Mouse (Mus musculus) layer of hippocampus, adult 2 months (tissue): ENCODE measurements around the gene Arsg. TPM values are rescaled to one million over a fixed set of nuclear protein-coding genes. Genes with fewer than 3 reads are reported as not detected.

Experiments used
- DNase-seq, 2 experiments: peaks; one replicate each; pipeline ENCODE4 v3.0.0; 2022; ENCODE audit warnings: low spot score in 2 of 2
- H3K27ac ChIP-seq: fragments of 200-600 bp; 2 replicates; pipeline ENCODE4 v1.8.1; 2022
- H3K4me3 ChIP-seq: fragments of 200-600 bp; 2 replicates; pipeline ENCODE4 v1.8.1; 2022; ENCODE audit warnings: mild to moderate bottlenecking
- CTCF ChIP-seq: fragments of 200-600 bp; conservative IDR thresholded peaks from 2 replicates; pipeline ENCODE4 v1.8.1; 2022; ENCODE audit warnings: antibody characterized with exemption, mild to moderate bottlenecking, moderate library complexity
- total RNA-seq, 2 experiments: library from RNA; stranded (reverse); gene quantifications; 2 replicates each; pipeline ENCODE4 v1.2.3; 2021

Gene Arsg
- total RNA-seq, 2 experiments from 2014 or later, result 11.7 to 13.9 TPM

DNA sequence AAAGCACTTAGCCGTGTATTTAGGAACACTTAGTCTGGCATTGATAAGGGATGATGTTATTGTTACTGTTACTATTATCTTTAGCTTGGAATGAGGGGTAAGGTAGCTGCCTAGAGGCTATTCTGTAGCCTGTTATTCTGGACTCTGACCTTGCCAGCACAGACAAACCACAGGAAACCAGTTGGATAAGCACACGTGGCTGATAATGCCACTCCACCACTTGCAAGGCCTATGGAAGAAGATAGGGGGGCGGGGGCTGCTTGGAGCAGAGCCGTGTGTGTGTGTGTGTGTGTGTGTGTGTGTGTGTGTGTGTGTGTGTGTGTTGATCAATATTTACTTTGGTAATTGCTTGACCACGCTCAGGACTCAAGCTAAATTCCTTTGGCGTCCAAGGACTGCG, 72.1 kb downstream of the Arsg start:
- Histone ChIP-seq H3K27ac (no peak overlapping the region), H3K4me3 (no peak overlapping the region)
- no peak for TF ChIP-seq CTCF
- no peak for DNase-seq

DNA sequence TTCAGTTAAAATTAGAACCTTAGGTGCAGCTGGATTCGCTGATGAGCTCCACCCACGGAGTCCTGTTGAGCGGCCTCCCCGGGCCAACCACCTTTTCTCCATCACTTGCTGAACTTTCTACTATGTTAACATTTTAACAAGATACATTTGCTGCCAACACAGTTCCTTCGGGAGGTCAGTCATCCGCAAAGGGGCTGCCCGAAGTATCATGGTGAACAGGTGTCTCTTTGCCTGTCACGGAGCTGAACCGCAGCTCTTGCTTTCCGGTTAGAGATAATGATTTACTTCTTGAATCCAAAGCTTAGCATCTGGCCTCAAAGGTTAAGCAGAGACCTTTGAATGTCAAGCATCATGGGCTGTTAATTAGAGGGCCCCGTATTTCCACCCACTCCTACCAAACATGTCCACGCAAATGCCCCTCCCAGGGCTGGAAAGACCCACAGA, 72.5 kb downstream of the Arsg start:
- Histone ChIP-seq H3K4me3 (no peak overlapping the region), H3K27ac (no peak overlapping the region)
- TF ChIP-seq CTCF, result no peak
- DNase-seq, result no peak

DNA sequence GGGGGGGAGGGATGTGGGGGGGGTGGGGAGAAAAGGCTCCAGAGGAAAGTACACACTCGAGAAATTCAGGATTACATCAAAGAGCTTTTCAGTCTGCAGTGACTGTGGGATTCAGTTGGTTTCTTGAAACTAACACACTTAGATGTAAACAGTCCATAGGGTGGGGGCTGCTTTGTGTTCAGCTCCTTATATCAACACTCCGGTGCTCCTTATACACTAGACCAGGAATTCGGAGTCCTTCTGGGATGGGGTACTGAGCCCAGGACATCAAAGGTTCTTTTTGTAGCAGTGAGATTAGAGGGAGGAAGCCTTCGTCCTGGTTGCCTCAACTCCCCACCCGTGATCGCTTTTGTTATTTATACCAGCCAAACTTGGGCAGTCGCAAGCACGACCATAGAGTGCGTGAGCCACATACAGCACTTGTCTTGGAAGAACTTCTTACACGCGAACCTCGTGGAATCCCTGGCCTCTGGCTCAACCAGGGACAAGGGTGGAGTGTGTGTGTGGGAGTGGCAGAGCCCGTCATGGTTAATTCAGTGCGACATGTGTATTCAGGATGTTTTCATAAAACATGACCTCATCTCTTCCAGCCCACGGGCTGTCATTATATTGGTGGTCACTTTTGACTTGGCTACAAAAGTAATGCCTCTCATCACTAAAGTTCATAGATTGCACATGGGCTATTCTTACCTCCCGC, 73.3 kb downstream of the Arsg start:
- TF ChIP-seq CTCF, result no peak
- no peak for DNase-seq
- H3K4me3 ChIP-seq, result no peak overlapping the region

DNA sequence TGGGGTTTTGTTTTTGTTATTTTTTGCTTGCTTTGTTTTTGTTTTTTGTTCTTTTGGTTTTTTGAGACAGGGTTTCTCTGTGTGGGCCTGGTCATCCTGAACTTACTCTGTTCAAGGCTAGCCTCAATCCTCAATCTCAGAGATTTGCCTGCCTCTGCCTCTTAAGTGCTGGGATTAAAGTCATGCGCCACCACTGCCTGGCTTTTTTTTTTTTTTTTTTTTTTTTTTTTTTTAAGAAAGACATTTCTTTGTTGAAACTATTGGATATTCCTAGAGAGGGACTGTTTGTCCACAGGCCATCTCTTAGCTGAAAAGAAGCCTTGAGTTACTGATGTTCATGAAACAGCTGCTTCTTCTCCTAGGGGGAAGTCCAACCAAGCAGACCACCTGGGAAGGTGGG, 74.5 kb downstream of the Arsg start:
- Histone ChIP-seq H3K27ac (no peak overlapping the region), H3K4me3 (no peak overlapping the region)
- DNase-seq, result no peak
- no peak for TF ChIP-seq CTCF

More for the DNA sequence above, 73.3 kb downstream of the Arsg start:
- H3K27ac ChIP-seq, result no peak overlapping the region

DNA sequence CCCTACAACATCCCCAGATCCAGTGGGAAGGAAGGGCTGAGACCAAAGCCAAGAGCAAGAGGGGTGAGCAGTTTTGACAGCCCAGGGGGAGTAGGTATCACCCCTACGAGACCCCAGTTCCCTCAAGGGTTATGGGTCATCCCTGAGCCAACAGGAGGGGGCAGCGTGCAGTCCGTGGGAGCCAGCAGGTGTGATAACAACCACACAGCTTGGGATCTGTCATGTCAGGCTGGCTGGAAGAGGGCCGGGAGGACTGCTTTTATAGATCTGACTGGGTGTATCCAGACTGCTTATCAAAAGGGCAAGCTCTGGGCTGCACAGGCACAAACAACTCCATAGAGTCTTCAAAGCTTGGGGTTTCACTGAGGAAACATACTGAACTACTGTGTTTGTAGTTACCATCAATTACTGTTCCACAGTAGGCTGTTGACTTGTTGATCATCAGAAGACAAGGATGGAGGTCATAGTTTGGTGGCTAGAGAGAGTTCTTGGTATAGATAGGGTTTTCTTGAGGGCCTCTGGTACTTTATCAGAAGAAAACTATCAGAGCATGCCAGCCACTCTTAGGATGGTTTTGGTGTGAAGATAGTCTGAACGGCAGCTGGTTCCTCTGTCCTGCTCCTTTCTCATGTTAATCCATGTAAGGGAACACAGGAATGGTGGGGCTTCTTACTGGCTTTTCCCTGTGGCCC, 76.6 kb downstream of the Arsg start:
- no peak for DNase-seq
- H3K27ac ChIP-seq, result no peak overlapping the region
- no peak overlapping the region for H3K4me3 ChIP-seq
- TF ChIP-seq CTCF, result no peak

DNA sequence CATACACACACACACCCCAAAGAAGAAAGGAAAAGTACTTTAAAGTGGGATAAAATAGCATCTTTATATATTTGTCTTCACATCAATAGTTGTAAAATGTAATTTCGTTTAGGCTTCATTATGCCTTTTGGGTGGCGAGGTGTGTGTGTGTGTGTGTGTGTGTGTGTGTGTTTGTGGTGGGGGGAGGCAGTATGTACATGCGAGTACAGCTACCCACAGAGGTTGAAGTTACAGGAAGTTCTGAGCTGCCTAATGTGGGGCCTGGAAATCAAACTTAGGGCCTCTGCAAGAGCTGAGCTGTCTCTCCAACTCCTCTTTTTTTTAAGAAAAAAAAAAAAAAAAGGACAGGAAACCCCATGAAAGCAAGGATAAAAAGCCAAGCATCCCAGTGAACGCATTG, 80.7 kb downstream of the Arsg start:
- no peak overlapping the region for H3K4me3 ChIP-seq
- no peak for TF ChIP-seq CTCF
- DNase-seq, result no peak
- no peak overlapping the region for H3K27ac ChIP-seq

DNA sequence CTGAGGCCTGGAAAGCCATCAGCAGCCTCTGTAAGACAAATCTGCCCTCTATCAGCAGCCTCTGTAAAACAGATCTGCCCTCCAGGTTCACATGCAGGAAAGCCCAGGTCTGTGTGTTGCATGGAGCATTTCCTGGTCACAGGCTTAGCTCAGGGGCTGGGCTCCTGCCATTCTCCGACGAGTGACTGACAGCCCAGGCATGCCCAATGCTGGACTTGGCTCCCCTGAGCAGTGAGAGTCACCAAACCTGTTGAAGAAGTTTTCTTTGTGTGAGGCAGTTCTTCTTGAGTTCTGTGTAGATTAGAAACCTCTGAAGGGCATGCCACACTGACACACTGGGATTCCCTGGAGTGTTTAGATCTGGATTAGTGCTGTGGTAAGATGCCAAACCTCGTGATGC, 81.3 kb downstream of the Arsg start:
- H3K4me3 ChIP-seq, result no peak overlapping the region
- TF ChIP-seq CTCF, result no peak
- no peak overlapping the region for H3K27ac ChIP-seq
- DNase-seq, result no peak

DNA sequence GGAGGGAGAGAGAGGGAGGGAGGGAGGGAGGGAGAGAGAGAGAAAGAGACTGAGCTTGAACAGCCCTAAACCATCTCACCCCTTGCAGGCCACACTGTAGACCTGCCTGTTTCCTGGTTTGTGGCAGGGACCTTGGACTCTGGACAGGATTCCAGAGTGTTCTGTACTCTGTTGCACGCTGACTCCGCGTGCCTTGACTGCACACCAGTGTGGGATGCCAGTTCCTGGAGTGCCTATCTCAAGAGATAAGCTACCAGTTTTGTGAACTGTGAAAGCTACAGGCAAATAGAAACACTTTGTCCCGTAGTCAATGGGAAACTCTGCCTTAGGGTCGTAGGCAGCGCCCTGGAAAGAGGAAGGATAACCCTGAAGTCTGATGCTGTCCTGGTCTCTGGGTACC, 83.0 kb downstream of the Arsg start:
- Histone ChIP-seq H3K4me3 (no peak overlapping the region), H3K27ac (no peak overlapping the region)
- no peak for TF ChIP-seq CTCF
- no peak for DNase-seq

DNA sequence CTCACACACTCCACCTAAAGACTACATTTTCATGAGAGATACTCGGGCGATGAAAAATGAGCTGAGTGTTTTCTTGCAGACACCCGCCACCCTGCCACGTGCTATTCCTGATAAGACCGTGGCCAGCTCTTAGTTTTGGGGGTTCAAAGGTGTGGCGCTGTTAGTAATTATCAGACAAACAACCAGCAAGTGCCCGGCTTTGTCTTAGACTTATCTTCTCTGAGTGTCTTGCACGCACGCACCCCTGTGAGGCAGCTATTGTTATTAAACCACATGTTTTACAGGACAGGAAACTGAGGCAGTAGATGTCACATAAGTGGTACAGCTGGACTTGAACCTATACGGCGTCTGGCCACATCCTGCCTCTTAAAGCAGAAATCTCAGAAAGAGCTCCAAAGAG, 84.2 kb downstream of the Arsg start:
- no peak for DNase-seq
- TF ChIP-seq CTCF, result no peak
- H3K27ac ChIP-seq, result no peak overlapping the region
- H3K4me3 ChIP-seq, result no peak overlapping the region

DNA sequence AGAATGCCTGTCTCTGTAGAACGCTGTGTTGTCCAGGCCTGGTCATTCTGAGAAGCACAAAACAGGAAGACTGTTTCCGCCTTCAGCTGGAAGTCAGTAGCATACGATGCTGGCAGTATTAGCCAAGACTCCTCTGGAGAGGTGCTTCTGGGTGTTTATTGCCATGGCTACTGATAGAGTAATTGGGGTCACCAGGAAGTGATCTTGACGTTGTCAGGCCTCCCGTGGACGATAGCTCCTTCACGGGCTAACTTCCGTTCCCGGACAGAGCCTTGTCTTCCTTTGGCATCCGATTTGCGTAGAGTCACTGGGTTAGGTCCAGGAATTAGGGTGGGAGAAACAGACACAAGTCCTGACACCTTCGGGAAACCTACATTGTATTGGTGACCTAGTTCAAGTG, 86.1 kb downstream of the Arsg start:
- no peak overlapping the region for H3K4me3 ChIP-seq
- TF ChIP-seq CTCF, result no peak
- H3K27ac ChIP-seq, result no peak overlapping the region
- DNase-seq, result no peak

DNA sequence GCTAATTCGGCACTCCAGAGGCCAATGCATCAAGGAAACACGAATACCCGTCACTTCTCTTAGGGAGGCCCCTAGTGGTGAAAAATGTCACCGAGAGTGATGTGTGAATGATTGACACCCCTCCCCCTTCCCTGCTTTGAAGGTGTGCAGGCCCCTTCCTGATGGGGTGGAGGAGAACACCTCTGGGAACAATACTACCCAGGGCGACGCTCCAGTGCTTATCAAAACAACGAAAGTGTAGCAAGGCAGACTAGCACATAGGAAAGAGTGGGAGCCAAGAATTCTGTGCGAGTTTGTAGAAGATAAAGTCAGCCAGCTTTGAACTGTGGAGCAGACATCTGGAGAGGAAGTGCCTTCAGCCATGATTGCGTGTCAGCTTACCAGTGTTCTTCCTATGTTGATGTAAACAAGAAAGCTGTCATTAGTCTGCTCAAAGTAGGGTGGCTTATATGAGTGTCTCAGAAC, 87.7 kb downstream of the Arsg start:
- H3K4me3 ChIP-seq, result no peak overlapping the region
- H3K27ac ChIP-seq, result no peak overlapping the region
- TF ChIP-seq CTCF, result peak; percentile 73
- no peak for DNase-seq

DNA sequence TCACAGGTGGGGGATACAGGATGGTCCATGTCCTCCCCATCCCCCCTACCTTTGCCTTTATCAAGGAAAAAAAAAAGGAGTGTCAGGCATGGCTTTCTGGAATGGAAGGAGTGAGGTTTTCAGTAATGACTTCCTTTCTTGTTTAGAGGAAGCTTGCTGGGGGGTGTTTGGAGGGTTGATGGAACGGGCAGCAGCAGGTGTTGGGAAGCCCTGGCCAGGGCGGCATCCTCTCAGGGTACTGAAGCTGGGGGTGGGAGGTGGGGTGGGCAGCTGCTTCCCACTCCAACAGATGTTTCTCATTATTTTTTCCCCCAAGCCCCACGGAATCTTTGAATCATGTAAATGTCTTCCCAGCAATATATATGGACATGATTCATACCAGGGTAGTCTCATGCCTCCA, 88.3 kb downstream of the Arsg start:
- DNase-seq, result no peak
- Histone ChIP-seq H3K4me3 (no peak overlapping the region), H3K27ac (no peak overlapping the region)
- no peak for TF ChIP-seq CTCF

DNA sequence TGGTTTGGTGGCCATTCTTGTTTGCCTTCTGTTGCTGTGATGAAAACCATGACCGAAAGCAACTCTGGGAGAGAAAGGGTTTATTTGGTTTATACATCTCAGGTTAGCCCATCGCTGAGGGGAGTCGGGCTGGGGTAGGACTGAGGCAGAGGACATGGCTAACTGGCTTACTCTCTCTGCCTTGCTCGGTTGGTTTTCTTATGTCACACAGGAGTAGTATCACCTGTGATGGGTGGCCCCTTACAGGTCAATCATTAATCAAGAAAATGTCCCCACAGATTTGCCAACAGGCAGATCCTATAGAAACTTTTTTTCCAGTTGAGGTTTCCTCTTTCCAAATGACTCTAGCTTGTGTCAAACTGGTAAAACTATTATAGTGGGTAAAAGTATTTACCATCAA, 90.5 kb downstream of the Arsg start:
- Histone ChIP-seq H3K27ac (no peak overlapping the region), H3K4me3 (no peak overlapping the region)
- no peak for DNase-seq
- TF ChIP-seq CTCF, result no peak
